Mouse (Mus musculus): Measurements from ENCODE around the gene Olfr1286.

The Olfr1286 gene

GRCm38 (mm10) chr2:111422931-111423330, at the start of gene Olfr1286:
TSS of gene Olfr1286 (minus strand) at chr2:111423115.
- no peak for DNase-seq

- DNase-seq, result no peak
Measured at GRCm38 (mm10) chr2:111448842-111449241, 25.9 kb upstream of the Olfr1286 start, which contains the start of gene Olfr1287. TSS of gene Olfr1287 (plus strand) at chr2:111449142.

- no peak for DNase-seq
Measured at GRCm38 (mm10) chr2:111375222-111375621, 47.7 kb downstream of the Olfr1286 start, which contains the start of gene Olfr1284. TSS of gene Olfr1284 (plus strand) at chr2:111375522.

Data from kidney, adult 9 months (tissue).